Mouse (Mus musculus): Measurements from ENCODE around the gene Defb18.

- TF ChIP-seq CTCF (IDR thresholded peaks at IDR 0.05; ENCODE audit: low read depth, low read length) (no peak), POLR2A (IDR thresholded peaks at IDR 0.05; ENCODE audit: extremely low read depth, insufficient read depth, low read length) (no peak)
Observed at GRCm38 (mm10) chr1:18191719-18192118, 45.5 kb downstream of the Defb18 start.

Measured in liver, adult 2 months (tissue).